Mouse (Mus musculus): Measurements from ENCODE around the gene Nfkbil1.

Nfkbil1 gene

GRCm38 (mm10) chr17:35235614-35236389 lies at the start of gene Nfkbil1:
Gene Nfkbil1 (minus strand): TSS chr17:35235792.
- peak; percentile 84 for DNase-seq (ENCODE audit: extremely low spot score, low spot score)

- no peak for DNase-seq (ENCODE audit: extremely low spot score, low spot score)
Measured at GRCm38 (mm10) chr17:35280276-35280675, 44.7 kb upstream of the Nfkbil1 start.

- DNase-seq (ENCODE audit: extremely low spot score, low spot score) = no peak
Measured at GRCm38 (mm10) chr17:35278957-35279688, 43.5 kb upstream of the Nfkbil1 start.

- DNase-seq (ENCODE audit: extremely low spot score, low spot score) = no peak
Measured at GRCm38 (mm10) chr17:35278049-35278448, 42.5 kb upstream of the Nfkbil1 start.

- DNase-seq (ENCODE audit: extremely low spot score, low spot score) = no peak
Measured at GRCm38 (mm10) chr17:35276304-35276864, 40.8 kb upstream of the Nfkbil1 start.

GRCm38 (mm10) chr17:35274770-35275169 lies 39.2 kb upstream of the Nfkbil1 start:
- DNase-seq (ENCODE audit: extremely low spot score, low spot score) = peak; percentile 86

- no peak for DNase-seq (ENCODE audit: extremely low spot score, low spot score)
Measured at GRCm38 (mm10) chr17:35272249-35272648, 36.7 kb upstream of the Nfkbil1 start.

- DNase-seq (ENCODE audit: extremely low spot score, low spot score) = peak; percentile 48
Measured at GRCm38 (mm10) chr17:35269653-35270347, 34.2 kb upstream of the Nfkbil1 start.

- DNase-seq (ENCODE audit: extremely low spot score, low spot score) = no peak
Measured at GRCm38 (mm10) chr17:35267399-35268086, 32.0 kb upstream of the Nfkbil1 start.

- peak; percentile 60 for DNase-seq (ENCODE audit: extremely low spot score, low spot score)
Measured at GRCm38 (mm10) chr17:35263523-35263883, 27.9 kb upstream of the Nfkbil1 start.

- peak; percentile 88 for DNase-seq (ENCODE audit: extremely low spot score, low spot score)
Measured at GRCm38 (mm10) chr17:35262664-35263522, 27.3 kb upstream of the Nfkbil1 start, which contains the start of gene H2-D1. Gene H2-D1 (plus strand): TSS chr17:35262730.

- no peak for DNase-seq (ENCODE audit: extremely low spot score, low spot score)
Measured at GRCm38 (mm10) chr17:35261651-35262050, 26.1 kb upstream of the Nfkbil1 start.

GRCm38 (mm10) chr17:35259621-35260020 lies 24.0 kb upstream of the Nfkbil1 start:
- no peak for DNase-seq (ENCODE audit: extremely low spot score, low spot score)

GRCm38 (mm10) chr17:35258492-35259478 lies 23.2 kb upstream of the Nfkbil1 start:
- DNase-seq (ENCODE audit: extremely low spot score, low spot score) = no peak

GRCm38 (mm10) chr17:35257824-35258491 lies 22.4 kb upstream of the Nfkbil1 start:
- DNase-seq (ENCODE audit: extremely low spot score, low spot score) = peak; percentile 88

- DNase-seq (ENCODE audit: extremely low spot score, low spot score) = no peak
Measured at GRCm38 (mm10) chr17:35257378-35257777, 21.8 kb upstream of the Nfkbil1 start.

- no peak for DNase-seq (ENCODE audit: extremely low spot score, low spot score)
Measured at GRCm38 (mm10) chr17:35255704-35256103, 20.1 kb upstream of the Nfkbil1 start.

GRCm38 (mm10) chr17:35255301-35255700 lies 19.7 kb upstream of the Nfkbil1 start:
- no peak for DNase-seq (ENCODE audit: extremely low spot score, low spot score)

All from neural tube, embryonic 10.5 days (tissue).